Mouse (Mus musculus): ENCODE data around the gene Bcl2l11. TPM values are rescaled to one million over a fixed set of nuclear protein-coding genes. Genes with fewer than 3 reads are reported as not detected.

The Bcl2l11 gene
- polyA plus RNA-seq, 1 experiment from 2014 or later = 8.6 TPM

GRCm38 (mm10) chr2:128208541-128208940 lies 82.7 kb downstream of the Bcl2l11 start:
- WGBS = 80% methylated on average over 1 of the region's 1 CpGs
- Histone ChIP-seq H3K9me3 (ENCODE audit: control insufficient read depth, low read length) (no peaks in the 10 kb centered on the region), H3K4me2 (ENCODE audit: low read length) (no peak overlapping the region), H3K27ac (ENCODE audit: low read depth, low read length) (no peak overlapping the region), H3K4me1 (ENCODE audit: control insufficient read depth, insufficient read depth, low read depth, low read length) (peaks cover 12% of the 10 kb centered on the region), H3K9ac (ENCODE audit: low read depth, low read length) (no peak overlapping the region), H3K4me3 (ENCODE audit: low read length) (no peak overlapping the region), H3K36me3 (ENCODE audit: control insufficient read depth, insufficient read depth, low read length) (no peaks in the 10 kb centered on the region), H3K27me3 (replicated peaks; ENCODE audit: control insufficient read depth, insufficient read depth, low read length) (no peaks in the 10 kb centered on the region)
- no peak for ATAC-seq

DNA sequence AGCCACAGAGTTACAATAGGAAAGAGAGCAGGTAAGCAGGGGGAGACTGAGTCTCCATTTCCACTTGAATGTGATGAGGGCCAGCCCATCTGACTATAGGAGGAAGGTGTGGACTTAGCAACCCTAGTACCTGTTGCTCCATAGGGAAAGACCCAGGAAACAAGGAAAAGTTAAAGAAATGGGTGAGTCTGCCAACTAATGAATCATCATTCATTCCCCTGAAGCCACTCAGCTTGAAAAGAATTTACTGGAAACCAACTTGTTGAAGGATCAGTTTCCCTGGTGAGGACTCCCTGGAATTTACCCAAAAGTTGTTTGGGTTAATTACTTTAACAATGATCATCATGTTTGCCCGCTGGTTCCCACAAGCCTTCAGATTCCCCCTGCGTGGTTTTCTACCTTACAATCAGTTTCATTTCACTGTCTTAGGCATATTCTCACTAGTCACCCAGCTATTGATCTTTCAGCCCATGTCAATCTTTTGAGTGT lies 84.0 kb downstream of the Bcl2l11 start:
- Histone ChIP-seq H3K27ac (ENCODE audit: low read depth, low read length) (no peak overlapping the region), H3K27me3 (replicated peaks; ENCODE audit: control insufficient read depth, insufficient read depth, low read length) (no peaks in the 10 kb centered on the region), H3K9me3 (ENCODE audit: control insufficient read depth, low read length) (no peaks in the 10 kb centered on the region), H3K9ac (ENCODE audit: low read depth, low read length) (no peak overlapping the region), H3K36me3 (ENCODE audit: control insufficient read depth, insufficient read depth, low read length) (no peaks in the 10 kb centered on the region), H3K4me3 (ENCODE audit: low read length) (no peak overlapping the region), H3K4me1 (ENCODE audit: control insufficient read depth, insufficient read depth, low read depth, low read length) (peaks cover 12% of the 10 kb centered on the region), H3K4me2 (ENCODE audit: low read length) (no peak overlapping the region)
- 44% methylated on average over 2 of the region's 2 CpGs for WGBS
- ATAC-seq = no peak

GRCm38 (mm10) chr2:128210376-128210775 lies 84.5 kb downstream of the Bcl2l11 start:
- Histone ChIP-seq H3K4me1 (ENCODE audit: control insufficient read depth, insufficient read depth, low read depth, low read length) (peaks cover 12% of the 10 kb centered on the region), H3K4me2 (ENCODE audit: low read length) (no peak overlapping the region), H3K4me3 (ENCODE audit: low read length) (no peak overlapping the region), H3K9ac (ENCODE audit: low read depth, low read length) (no peak overlapping the region), H3K27me3 (replicated peaks; ENCODE audit: control insufficient read depth, insufficient read depth, low read length) (no peaks in the 10 kb centered on the region), H3K36me3 (ENCODE audit: control insufficient read depth, insufficient read depth, low read length) (no peaks in the 10 kb centered on the region), H3K27ac (ENCODE audit: low read depth, low read length) (no peak overlapping the region), H3K9me3 (ENCODE audit: control insufficient read depth, low read length) (no peaks in the 10 kb centered on the region)
- ATAC-seq = no peak
- 34% methylated on average over 9 of the region's 9 CpGs for WGBS

DNA sequence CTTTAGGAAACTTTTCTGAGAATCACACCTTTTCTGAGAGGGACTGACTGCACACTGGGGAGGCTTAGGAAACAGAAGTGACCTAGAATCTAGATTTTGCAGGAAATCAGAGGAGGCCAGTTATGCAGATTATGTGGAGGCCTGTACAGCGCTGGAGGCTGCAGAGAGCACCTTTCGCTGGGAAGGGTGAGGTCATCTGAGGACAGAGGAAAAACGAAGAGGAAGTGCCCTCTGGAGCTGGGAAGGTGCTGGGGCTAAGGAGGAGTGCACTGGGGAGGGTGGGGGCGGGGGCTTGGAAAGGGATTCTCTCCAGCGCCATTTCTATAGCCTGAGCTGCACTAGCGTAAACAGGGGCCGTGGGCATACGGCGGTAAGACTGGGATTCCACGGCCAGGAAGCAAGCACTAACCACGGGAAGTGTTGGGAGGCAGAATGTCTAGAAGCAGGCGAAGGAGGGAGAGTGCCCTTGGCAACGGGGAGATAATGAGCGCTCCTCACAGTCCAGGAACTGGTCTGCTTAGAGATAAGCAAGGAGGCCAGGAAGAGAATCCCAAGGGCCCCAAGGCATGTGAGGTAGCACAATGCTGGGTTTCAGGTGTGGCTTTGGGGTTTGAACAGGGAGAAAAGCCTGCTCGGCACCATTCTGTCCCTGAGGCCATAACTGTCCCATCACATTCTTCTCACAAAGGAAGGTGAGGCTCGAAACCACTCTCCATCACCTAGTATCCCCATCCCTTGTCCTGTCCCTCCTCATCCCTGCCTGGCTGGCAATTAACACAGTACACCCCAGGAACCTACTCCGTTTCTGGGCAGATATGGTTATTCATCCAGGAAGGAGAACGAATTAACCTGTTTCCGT lies 85.4 kb downstream of the Bcl2l11 start:
- no peak overlapping the region for H3K4me3 ChIP-seq (ENCODE audit: low read length)
- H3K36me3 ChIP-seq (ENCODE audit: control insufficient read depth, insufficient read depth, low read length) = no peaks in the 10 kb centered on the region
- 16% methylated on average over 19 of the region's 19 CpGs for WGBS
- H3K4me1 ChIP-seq (ENCODE audit: control insufficient read depth, insufficient read depth, low read depth, low read length) = peaks cover 12% of the 10 kb centered on the region
- no peaks in the 10 kb centered on the region for H3K27me3 ChIP-seq (replicated peaks; ENCODE audit: control insufficient read depth, insufficient read depth, low read length)
- peak; percentile 52 for ATAC-seq
- peak overlapping the region; percentile 24; the same call in 1 of the 2 replicates for H3K4me2 ChIP-seq (ENCODE audit: low read length)
- H3K9ac ChIP-seq (ENCODE audit: low read depth, low read length) = peak overlapping the region; percentile 36; the same call in 1 of the 2 replicates
- no peaks in the 10 kb centered on the region for H3K9me3 ChIP-seq (ENCODE audit: control insufficient read depth, low read length)
- no peak overlapping the region for H3K27ac ChIP-seq (ENCODE audit: low read depth, low read length)

GRCm38 (mm10) chr2:128211881-128212209 lies 86.0 kb downstream of the Bcl2l11 start:
- WGBS = 25% methylated on average over 8 of the region's 8 CpGs
- Histone ChIP-seq H3K9ac (ENCODE audit: low read depth, low read length) (no peak overlapping the region), H3K4me1 (ENCODE audit: control insufficient read depth, insufficient read depth, low read depth, low read length) (peaks cover 12% of the 10 kb centered on the region), H3K4me2 (ENCODE audit: low read length) (no peak overlapping the region; the same call in 1 of the 2 replicates), H3K4me3 (ENCODE audit: low read length) (no peak overlapping the region), H3K27ac (ENCODE audit: low read depth, low read length) (no peak overlapping the region), H3K9me3 (ENCODE audit: control insufficient read depth, low read length) (no peaks in the 10 kb centered on the region), H3K36me3 (ENCODE audit: control insufficient read depth, insufficient read depth, low read length) (no peaks in the 10 kb centered on the region), H3K27me3 (replicated peaks; ENCODE audit: control insufficient read depth, insufficient read depth, low read length) (no peaks in the 10 kb centered on the region)
- ATAC-seq = peak; percentile 45

Data from hindbrain, embryonic 16.5 days (tissue).